Mouse (Mus musculus): ENCODE data around the gene Ugt2b1.
"Not testable (repeated sequence)": the region's sequence is repeated elsewhere in the genome, so short reads cannot be mapped to it uniquely, and the experiment has no call there.

Ugt2b1 gene

DNA sequence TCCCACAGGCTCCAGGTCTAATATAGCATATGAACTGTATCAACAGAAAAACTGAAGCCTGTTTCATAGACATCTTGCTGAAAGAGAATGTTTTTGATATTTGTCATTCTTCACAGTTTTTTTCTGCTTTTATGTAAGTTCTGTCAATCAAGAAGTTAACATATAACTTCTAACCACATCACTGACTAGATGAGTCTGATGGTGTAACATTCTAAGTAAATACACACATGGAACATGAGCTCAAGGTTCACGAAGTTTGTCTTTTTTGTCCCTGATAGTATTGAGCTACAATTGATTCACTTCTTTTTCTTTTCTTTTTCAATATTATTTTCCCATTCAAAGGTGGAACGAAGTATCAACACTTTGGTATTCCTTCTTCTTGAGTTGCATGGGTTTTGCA is at the start of gene Ugt2b1:
TSS of gene Ugt2b1 (minus strand) at position 105 of the 400 bp plus-strand sequence.
- in situ Hi-C loops (cut with MboI; ENCODE audit: low sequenced_read_pairs), result no loop called here

DNA sequence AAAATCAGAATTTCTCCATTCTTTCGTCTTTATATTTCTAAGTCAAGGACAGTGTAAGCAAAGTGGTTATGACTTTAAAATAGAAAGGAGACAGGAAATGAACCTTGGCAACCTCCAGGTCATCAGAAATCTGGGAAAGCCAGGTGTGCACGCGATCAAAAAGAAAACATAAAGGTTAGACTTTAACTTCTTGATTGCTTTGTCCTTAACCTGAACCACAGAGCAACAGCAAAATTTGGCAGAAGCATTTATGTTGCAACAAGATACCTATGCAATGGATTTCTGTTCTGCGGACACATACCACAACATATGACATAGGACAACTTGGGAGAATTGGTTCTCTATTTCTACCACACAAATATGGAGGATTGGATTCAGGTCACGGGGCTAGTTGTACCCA is 40.9 kb upstream of the Ugt2b1 start:
- in situ Hi-C loops (cut with MboI; ENCODE audit: low sequenced_read_pairs), result not testable (repeated sequence)

DNA sequence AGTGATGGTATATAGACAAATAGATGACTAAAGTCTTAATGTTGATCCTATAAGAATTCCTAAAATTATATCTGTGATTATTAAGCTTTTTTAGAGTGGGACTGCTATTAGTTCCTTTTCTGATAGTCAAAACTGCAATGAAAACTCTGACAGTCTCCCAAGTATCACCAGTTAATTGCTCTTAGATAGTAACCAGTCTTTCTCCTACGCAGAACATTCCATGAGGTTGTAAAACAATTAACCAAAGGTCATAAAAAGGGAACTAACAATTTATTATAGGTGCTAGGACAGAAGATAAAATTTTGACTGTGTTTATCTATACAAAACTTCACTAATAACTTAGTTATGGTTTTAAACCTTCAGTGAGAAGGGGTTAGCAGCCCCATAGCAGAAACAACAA is 36.5 kb upstream of the Ugt2b1 start:
- in situ Hi-C loops (cut with MboI; ENCODE audit: low sequenced_read_pairs), result not testable (repeated sequence)

DNA sequence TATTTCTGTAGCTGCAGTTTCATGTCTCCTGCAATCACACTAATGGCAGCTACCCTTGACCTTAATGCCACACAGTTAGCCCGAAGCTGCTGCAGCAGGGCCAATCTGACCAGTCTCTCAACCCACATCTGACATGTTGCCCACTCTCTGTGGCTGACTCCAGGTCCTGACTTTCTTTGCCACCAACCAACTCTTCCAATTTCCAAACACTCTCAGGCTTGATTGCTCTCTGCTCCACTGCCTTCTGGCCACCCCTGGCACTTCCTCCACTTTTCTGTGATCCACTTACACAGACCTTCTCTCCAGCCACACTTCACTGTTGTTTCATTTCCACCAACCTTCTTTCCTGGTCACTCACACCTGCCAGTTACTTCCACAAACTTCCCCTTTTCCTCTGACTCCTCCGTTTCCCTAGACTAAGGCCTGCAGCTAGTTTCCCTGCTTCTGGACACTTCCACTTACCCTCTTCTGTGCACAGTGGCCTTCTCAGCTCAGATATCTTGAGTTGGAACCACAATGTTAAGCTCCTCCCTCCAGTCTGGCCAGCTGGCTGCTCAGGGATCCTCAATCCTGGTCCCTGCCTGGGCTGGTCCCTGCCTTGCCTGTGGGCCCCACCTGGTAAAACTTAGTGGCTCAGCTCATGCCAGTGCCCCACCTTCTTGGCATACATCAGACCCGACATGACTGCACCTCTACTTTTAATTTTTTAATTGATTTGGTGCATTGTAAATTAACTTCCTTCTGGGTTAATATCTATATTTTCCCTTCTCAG is 35.4 kb upstream of the Ugt2b1 start:
- in situ Hi-C loops (cut with MboI; ENCODE audit: low sequenced_read_pairs), result no loop called here

DNA sequence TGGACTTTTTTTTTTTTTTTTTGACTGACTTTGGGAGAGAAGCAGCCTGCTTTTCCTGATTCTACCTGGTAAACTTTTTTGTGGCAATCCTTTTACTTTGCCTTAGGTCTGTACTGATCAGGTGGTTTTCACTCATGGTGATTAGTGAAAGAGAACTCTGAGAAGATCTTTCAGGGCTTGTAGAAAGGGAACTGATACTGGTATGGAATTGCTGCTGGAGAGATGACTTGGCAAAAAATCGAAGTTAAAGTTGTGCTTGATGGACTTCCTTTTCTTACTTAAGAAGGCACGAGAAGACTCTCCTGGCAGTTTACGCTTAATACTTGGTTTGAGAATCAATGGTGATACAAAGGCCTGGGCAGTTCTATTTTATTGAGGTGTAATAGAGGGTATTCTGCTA is 34.2 kb upstream of the Ugt2b1 start:
- in situ Hi-C loops (cut with MboI; ENCODE audit: low sequenced_read_pairs), result no loop called here

DNA sequence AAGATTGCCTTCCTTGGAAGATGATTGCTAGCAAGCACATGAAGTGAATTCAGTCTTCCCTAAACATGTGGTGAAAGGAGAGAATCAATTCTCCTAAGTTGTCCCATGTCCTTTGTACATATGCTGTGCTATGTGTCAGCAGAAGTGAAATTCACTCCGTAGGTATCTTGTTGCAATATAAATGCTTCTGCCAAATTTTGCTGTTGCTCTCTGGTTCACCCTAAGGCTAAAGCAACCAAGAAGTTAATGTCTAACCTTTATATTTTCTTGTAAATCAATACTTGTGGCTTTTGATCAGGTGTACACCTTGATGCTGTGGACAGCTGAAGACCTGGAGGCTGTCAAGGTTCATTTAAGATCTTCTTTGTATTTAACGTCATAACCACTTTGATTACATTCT is 15.8 kb upstream of the Ugt2b1 start:
- in situ Hi-C loops (cut with MboI; ENCODE audit: low sequenced_read_pairs), result no loop called here

DNA sequence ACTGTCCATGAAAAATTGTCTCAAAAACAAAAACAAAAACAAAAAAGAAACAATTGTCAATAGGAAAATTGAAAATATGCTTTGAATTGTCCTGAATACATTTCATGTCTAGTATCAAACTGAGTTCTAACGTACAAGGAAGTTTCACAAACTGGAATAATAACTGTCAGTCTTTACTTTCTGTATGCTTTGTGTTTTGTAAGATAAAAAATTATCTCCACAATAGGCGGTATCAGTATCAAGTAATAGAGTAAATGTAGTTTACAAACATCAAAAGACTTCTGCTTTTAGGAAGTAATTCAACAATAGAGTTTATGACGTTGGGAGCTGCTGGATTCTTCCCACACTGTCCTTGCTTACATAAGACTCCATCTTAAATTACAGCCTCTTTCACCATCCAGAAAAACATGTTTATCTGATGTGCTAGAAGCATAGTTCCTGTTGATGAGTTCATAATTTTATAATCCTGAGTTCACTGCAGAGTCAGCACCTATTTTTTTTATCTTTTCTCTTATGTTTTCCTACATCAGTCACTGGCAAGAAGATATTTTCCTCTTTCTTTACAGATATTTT is 5.6 kb downstream of the Ugt2b1 start:
- in situ Hi-C loops (cut with MboI; ENCODE audit: low sequenced_read_pairs), result no loop called here

DNA sequence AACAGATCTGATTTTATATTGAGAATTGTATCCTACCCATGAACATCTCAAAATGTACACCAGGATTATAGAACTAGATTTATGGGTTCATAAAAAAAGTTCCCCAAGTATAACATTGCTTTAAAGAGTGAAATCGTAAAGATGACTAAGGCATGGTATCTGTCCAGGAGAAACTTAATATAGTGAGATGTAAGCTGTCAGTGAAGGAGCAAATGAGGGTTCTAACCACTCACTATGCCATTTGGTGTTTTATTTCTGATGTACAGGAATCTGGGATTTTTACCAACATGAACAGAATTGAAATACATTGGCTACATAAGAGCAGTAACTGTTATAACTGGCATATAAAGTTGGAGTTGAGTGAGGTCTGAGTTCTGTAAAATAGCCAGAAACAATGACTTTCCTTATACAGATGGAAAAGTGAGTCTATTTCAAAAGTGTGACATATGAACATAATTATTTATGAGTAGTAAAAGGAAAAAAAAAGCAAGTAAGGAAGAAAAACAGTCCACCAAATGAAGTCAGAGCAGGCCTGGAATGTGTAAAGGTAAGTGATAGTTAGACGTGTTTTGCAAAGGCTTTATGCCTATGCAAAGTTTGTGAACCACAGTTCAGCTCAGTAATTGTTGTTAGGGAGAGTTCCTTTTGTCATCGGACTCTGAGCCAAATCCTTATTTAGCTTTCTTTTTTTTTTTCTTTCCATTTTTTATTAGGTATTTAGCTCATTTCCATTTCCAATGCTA is 14.8 kb downstream of the Ugt2b1 start:
- in situ Hi-C loops (cut with MboI; ENCODE audit: low sequenced_read_pairs), result no loop called here

DNA sequence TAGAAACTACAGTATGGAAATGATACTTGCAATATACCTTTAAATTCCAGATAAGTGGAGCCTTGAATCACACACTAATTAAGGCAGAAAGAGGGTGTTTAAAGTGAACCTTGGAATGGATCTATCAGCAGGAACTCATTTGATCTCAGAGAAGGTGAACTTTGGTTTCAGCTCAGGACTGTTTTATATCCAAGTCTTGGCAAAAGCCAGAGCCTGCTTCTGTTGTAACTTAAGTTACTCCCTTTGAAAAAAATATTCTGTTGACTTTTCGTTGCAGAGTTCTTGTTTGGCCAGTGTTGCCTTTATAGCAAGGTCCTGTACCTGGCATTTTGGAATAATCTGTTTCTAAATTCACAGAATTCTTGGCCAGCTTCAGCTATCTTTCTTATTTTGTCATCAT is 15.6 kb downstream of the Ugt2b1 start:
- in situ Hi-C loops (cut with MboI; ENCODE audit: low sequenced_read_pairs), result no loop called here

DNA sequence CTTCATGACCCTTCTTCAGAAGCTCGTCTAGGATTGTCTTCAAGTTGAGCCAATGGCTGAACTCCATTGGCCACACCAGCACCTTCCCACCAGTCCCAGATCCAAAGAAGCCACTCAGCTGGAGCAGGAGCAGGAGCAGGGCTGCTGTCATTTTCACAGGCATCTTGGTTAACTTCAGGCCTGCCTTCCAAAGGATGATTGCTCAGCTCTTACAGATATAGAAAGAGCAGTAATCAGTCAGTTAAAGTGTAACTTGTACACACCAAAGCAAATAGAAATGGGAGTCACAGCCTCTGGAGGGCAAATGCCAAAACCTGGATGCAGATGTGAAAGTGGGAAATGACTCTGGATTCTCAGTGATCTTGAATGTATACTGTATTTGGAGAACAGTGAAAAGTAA is 19.6 kb downstream of the Ugt2b1 start, which contains the start of gene Ugt2b34:
TSS of gene Ugt2b34 (minus strand) at position 180 of the 400 bp plus-strand sequence.
- in situ Hi-C loops (cut with MboI; ENCODE audit: low sequenced_read_pairs), result no loop called here

DNA sequence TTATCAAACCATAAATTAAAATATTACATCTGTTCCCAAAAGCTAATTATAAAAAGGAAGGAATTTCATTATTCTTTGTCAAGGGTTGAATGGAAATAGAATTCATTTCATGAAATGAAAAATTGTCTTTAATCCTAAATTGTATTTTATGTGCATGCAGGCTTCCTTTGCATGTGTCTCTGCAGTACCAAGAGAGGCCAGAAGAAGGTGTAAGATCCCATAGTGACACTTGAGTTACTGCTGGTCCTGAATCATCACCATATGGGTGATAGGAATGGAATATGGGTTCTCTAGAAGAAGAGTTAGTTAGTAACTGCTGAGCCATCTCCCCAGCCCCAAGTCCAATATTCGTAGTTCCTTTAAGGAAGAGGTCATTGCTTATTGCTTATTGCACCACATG is 36.4 kb downstream of the Ugt2b1 start:
- in situ Hi-C loops (cut with MboI; ENCODE audit: low sequenced_read_pairs), result no loop called here

DNA sequence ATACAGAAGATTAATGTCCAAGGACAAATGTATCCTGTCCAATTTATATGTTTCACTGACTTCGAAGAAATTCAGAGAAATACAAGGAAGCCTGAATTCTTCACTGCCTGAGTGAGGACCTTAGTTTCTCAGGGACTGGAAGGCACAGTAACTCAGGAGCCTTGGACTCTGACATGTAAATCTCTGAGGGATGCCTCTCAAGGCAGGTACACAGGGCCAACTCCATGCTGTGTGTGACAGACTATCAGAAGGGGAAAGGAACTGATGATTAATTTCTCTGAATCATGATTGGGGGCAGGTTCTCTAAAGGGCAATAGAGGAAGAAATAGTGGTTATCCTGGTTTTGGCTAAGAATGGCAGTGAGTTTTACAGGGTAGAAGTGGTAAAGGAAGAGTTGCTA is 37.9 kb downstream of the Ugt2b1 start:
- in situ Hi-C loops (cut with MboI; ENCODE audit: low sequenced_read_pairs), result no loop called here

DNA sequence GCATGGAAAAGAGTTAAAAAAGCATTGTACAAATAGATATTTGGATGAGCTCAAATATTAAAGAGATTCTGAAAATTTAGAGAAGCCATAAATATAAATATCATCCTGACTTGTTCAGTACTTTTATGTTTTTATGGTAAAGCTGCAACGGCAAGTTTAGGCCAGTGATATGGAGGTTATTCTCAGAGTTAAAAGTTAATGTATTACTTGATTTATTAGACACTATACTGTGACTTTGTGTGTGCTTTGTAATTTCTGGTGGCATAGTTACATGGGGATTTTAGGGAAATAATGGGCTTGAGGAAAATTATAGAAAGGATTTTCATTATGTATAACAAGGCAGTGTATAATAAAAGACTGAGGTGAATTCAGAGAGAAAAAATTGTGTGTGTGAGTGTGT is 39.2 kb downstream of the Ugt2b1 start:
- in situ Hi-C loops (cut with MboI; ENCODE audit: low sequenced_read_pairs), result no loop called here

DNA sequence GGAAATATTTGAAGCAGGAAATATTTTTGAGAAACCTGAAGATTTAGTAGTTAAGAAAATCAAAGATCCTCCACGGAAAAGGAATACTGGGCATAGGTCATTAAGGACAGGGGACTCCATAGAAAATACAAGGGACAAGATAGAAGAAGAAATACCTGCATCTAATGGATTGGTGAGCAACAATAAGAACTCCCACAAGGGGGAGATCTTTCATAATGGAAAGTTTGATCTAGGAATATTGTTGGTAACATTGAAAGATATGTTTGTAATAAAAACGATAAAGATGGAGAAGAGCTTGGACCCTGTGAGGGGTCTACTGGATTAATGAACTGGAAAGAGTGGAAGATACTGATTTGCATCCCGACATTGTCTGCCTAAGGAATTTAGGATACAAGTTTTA is 39.7 kb downstream of the Ugt2b1 start:
- in situ Hi-C loops (cut with MboI; ENCODE audit: low sequenced_read_pairs), result no loop called here

DNA sequence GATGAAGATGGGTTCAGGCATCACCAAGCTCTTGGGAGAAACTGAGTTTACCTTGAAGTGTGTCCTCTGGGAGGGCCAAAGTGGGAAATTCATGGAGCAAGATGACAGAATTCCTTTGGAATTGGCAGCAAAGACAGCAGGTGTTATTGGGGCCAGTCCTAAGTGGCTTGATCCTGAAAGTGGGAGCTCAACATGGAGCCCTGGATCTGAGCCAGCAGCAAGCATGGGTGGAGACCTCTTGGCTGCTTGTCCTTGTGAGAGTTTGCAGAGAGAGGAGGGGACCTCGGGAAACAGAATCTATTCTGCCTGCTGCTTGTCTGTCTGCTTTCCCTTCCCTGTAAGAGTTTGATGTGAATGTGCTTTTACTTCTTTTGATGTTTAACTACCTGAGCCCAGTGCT is 54.5 kb downstream of the Ugt2b1 start:
- in situ Hi-C loops (cut with MboI; ENCODE audit: low sequenced_read_pairs), result no loop called here

All from CH12F3 (cell line).